Mouse (Mus musculus): ENCODE measurements around the gene Ado.

Gene Ado

DNA sequence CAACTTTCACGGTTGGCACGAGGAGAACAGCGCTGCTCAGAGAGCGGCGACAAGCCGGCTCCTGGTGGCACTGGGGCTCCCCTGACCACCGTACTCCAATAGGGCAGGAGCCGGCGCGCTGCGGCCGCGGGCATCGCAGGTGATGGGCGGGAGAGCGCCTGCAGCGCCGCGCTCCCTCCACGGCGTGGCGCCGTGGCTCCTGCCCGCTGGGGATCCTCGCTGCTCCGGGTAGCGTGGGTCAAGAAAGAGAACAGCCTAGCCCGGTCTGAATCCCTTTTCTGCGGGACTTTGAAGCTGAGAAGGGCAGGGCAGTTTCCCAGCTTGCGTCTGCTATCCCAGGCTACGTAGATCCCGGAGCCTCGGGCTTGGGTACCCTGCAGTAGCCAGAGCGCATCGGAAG, 12.8 kb downstream of the Ado start:
- DNase-seq, result peak; percentile 87

DNA sequence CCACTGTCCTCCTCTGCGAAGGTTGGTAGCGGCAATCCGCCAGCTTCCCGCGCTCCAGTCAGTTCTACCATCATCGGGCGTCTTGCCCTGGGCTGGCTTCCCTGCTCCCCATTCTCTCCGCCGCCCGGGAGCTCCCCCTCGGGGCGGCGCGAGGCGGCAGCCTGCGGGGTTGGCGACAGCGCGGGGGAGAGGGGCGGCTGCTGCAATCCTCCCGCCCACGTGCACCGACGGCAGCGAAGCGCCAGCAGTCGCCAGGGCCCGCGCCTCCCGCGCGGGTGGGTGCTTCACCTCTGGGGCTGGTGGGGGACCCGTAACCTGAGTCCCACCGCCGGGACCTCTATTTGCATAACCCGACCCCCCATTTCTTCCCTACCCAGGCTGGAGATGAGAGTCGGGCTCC, 13.5 kb downstream of the Ado start, which contains the start of gene Egr2:
Egr2 (plus strand) TSS at position 220 of the 400 bp plus-strand sequence.
- no peak for DNase-seq

DNA sequence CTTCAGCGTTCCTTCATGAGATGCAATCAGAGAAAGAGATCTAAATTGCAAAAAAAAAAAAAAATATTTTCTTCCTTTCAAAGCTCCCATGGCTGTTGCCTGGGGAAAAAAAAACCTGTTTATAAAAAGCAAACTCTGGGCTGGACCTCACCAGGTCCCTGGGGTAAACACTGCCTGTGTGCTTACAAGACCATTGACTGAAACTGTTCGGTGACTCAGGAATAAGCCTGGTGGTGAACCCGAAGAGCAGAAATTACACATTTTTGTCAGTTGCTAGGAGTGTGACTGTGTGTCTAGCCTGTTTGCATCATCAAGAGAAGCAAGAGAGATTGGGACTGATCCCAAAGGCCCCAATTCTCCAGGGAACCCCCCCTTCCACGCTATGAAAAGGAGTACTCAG, 19.0 kb downstream of the Ado start:
- no peak for DNase-seq

DNA sequence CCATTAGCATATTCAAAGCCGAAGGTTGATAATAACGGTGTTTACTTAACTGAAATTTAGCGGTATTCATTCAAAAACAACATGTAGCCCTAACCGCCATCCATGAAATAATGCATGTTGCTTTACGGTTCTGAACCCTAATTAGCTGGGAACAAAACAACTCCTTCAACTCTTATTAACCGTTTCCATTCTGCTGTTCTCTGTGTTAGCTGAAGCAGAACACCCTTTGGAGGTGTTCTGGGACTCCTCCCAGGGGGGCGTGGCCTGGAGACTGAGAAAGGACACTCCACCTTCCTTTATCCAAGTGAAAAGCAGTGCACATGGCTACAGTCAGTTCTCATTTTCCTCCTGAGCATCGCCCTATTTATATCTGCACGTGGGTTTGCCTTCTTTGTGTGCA, 22.3 kb downstream of the Ado start:
- no peak for DNase-seq

DNA sequence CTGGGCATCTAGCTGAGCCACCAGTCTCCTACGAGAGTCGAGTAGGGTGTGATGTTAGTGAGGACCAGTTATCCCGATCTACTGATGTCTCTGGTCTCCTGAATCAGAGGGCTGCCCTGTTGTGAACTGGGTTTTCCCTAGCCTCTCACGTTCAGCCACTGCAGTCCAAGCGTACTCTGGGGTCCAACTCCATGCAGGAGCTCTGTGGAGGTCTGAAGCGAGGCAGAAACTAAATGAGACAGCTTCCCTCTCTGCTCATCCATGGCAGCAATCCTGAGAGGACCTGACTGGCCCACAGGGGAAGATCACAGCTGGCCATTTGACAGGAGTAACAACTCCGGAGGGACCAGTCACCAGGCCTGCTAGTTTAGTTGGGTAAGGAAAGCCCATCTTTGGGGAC, 24.1 kb downstream of the Ado start:
- DNase-seq, result no peak

DNA sequence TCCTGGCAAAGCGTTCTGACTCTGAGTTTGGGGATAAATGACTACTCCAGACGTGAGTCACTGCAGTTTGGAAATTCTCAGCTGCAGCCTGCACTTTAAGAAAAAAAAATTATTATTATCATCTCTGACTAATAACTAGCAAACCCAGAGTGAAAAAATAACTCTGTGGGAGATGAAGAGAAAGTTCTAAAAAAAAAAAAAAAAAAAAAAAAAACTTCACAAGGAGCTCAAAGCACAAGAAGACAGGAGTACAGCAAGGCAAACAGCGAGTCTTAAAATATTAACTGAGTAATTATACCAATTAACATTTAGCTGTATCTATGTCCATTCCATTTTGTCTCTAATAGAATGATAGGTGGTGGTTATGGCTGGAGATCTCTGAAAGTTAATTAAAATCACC, 24.6 kb downstream of the Ado start:
- no peak for DNase-seq

DNA sequence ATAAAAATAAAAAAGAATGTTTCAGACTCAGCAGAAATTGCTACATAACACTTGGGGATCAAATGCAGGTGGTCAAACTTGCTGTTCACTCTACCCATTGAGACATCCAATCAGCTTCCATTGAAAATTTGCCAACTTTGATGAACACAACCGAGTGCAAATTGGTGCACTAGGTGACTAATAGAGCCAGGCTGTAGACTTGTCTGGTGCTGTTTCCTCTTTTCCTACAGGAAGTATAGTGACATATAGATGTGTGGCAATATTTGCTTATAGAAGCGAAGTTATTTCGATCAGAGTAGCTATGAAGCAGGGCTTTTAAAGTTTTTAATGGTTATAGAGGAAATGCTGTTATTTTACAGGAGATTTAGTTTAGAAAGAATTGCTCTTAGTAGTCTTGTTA, 30.0 kb downstream of the Ado start:
- no peak for DNase-seq

DNA sequence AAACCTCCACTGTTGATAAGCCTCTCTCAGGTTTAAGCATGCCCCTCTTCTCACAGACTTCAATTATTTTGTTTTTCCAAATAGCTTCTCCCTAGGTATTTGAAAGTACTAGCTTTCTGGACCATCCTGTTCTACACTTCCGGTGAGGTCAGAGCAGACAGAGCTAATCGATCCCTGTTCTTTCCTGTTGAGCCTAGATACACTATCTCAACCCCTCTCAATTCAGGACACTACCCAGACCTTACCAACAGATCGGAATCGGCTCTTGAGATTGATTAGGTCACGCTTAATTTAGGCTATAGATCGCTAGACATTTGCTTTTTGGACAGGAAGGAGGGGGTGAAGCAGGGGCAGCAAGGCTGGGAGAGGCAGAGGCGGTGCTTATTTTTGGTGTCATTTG, 35.9 kb downstream of the Ado start:
- no peak for DNase-seq

DNA sequence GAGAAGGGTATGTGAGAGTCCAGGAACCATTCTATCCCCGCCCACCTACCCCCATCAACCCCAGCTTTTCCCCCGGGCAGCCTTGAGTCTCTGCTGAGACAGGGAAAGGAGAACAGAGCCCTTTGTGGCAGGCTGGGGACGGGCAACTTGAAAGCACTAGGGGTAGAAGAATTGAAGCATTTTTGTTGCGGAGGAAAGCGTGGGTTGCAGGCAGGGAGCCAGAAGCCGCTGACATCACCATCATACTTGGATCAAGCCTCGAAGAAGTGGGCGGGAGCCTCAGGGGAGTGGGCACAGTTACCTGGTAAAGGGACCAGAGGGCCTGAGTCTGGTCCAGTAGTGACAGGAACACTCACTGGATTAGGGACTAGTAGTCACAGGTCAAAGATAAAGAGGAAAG, 36.5 kb downstream of the Ado start:
- no peak for DNase-seq

DNA sequence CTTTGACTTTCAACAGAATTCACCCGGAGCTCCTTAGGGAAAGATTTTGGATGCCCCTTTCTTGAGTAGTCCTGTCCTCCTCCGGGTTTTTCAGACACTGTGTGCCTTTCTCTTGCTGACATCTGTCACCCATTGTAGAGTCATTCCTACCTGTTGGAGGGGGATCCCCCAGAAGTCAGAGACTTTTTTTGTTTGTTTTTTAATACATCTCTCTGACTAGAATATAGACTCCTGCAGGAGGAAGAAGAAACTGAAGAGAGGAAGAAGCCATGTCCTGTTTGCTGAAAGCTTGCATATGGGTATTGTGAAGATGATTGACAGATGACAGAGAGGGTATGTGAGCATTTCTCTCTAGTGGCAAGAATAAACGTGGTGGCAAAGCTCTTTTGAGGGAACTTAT, 43.5 kb downstream of the Ado start:
- no peak for DNase-seq

DNA sequence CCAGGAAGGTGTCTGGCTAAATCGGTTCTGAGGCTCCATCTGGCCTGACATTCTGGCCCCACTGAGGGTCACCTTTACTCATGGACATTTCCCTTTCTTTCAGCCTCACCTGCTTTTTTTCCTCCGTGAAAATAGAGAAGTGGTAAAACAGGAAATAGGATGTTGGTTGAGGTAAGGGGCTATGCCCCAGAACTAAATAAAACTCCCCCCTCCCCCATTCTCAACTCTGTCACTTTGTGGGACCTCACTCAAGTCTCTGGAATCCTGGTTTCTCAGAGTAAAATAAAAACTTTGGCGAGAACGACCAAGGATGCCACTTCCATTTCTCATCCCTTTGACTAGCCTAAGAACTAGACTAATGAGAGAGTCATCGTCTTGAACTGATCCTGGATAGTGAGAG, 44.7 kb downstream of the Ado start:
- DNase-seq, result no peak

DNA sequence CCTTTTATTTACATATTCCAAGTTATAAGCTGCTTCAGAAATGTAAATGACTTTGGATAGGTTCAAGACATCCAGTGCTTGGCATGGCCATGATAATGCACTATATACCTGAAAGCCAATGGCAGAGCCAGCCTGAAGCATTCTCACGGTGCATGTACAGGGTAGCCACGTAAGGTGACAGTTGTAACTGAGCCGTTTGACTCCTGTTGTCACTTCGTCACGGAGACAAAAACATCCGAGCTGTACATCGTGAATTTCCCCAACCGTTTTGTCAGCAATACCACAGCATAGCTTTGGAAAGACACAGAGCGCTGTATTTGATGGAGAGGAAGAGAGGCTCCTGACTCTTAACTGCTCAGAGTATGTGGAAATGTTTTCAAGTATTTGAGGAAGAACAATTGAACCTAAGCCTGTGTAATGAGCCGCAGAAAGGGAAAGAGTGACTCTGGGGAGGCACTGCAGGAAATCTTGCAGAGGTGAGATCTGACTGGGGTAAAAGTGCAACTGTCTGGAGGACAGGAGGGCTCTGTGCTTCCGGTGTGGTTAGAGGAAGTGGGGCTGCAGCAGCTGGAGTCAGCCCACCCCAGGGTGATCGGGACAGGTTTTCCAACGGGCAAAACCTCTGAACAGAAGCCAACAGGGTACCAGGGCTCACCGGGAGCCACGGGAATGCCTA, 45.3 kb downstream of the Ado start:
- DNase-seq, result no peak

DNA sequence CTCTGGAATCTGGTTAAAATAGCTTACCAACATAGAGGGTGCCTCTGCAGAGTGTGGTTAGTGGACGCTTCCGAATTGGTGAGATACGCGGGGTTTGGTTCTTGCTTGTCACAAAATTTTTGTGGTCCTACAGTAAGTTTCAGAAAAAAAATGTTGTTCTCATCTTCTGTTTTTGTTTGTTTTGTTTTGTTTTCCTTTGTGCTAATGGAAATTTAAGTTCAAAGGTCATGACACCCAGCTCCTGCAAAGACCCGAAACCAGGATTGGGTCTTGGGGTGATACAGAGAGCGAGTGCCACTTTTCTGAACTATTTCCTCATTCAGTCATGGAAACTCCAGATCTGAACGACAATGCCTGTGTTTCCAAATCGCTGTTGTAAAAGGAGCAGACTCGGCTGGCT, 50.8 kb downstream of the Ado start:
- DNase-seq, result no peak

DNA sequence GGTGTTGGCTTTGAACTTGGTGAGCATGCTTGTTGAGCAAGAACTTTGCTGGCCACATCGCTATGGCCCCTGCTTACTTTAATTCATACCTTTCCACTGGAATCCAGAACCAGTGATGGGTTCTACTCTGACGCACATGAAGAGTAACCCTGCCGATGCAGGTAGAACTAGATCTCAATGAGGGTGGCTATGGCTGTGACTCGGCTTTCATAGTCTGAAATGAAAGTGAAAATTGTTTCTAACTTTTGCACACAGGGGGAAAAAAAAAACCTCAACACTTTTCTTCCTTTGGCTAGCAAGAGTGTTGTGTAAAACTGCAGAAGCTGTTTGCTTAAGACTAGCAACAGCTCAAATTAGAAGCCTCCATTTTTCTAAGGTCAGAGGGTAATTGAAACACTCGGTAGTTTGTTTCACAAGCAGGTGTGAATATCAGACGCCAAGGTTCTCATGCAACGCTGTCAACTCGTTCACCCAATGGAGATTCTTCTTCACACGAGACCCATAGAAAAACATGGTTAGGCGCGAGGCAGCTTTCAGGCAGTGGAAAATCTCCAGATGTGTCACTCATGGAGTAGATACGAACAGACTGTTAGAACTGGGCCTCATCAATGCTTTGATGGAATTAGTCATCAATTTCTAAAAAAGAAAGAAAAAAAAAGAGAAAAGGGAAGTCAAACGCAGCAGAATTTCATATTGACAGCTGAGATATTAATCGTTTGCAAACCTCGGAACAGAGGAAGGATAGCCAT, 51.4 kb downstream of the Ado start:
- DNase-seq, result no peak

Measured in kidney, postnatal 14 days (tissue).